Mouse (Mus musculus): ENCODE measurements around the gene Tbata. TPM values are rescaled to one million over a fixed set of nuclear protein-coding genes. Genes with fewer than 3 reads are reported as not detected.
A peak's percentile ranks its signal among the peaks of the same experiment; 100 is the strongest.

Gene Tbata
- polyA plus RNA-seq, 1 experiment from 2014 or later: not detected

DNA sequence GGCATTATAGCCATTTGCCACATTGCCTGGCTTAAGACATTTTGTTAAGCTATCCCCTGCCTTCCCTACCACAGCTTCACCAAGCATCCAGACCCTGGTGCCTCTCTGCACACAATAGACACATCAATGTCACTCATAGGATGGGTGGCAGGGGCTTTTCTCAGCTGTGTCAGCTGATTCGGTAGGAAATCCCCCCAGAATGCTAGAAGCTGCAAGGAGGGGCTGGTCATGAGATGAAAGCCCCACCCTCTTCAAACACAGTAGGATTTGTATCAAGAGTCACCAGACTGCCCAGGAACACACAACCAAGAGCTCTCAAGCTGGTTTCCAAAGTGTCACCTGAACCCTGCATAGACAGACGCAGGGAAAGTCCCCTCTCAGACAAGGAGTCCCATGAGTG, 3.4 kb upstream of the Tbata start:
- no peak for ATAC-seq
- Histone ChIP-seq H3K36me3 (no peaks in the 10 kb centered on the region), H3K4me2 (no peak overlapping the region), H3K9me3 (replicated peaks) (no peaks in the 10 kb centered on the region), H3K4me3 (no peak overlapping the region), H3K9ac (no peak overlapping the region), H3K27me3 (replicated peaks) (peaks cover 19% of the 10 kb centered on the region; the same call in 1 of the 2 replicates), H3K4me1 (no peaks in the 10 kb centered on the region), H3K27ac (no peak overlapping the region)
- 51% methylated on average over 2 of the region's 2 CpGs for WGBS (ENCODE audit: insufficient replicate concordance)

GRCm38 (mm10) chr10:61172496-61172895, 742 bp downstream of the Tbata start:
- Histone ChIP-seq H3K27ac (no peak overlapping the region), H3K4me2 (no peak overlapping the region), H3K36me3 (no peaks in the 10 kb centered on the region), H3K4me1 (no peaks in the 10 kb centered on the region), H3K9me3 (replicated peaks) (no peaks in the 10 kb centered on the region), H3K27me3 (replicated peaks) (peaks cover 50% of the 10 kb centered on the region), H3K4me3 (no peak overlapping the region), H3K9ac (no peak overlapping the region)
- ATAC-seq: no peak
- WGBS (ENCODE audit: insufficient replicate concordance): 53% methylated on average over 4 of the region's 4 CpGs

GRCm38 (mm10) chr10:61174711-61175441, 3.1 kb downstream of the Tbata start:
- Histone ChIP-seq H3K4me3 (no peak overlapping the region), H3K27ac (no peak overlapping the region), H3K4me2 (no peak overlapping the region), H3K36me3 (no peaks in the 10 kb centered on the region), H3K9ac (no peak overlapping the region), H3K9me3 (replicated peaks) (no peaks in the 10 kb centered on the region), H3K4me1 (no peaks in the 10 kb centered on the region), H3K27me3 (replicated peaks) (peaks cover 54% of the 10 kb centered on the region)
- no peak for ATAC-seq
- 38% methylated on average over 13 of the region's 13 CpGs for WGBS (ENCODE audit: insufficient replicate concordance)

GRCm38 (mm10) chr10:61175442-61176204, 3.9 kb downstream of the Tbata start:
- no peak overlapping the region for H3K9ac ChIP-seq
- H3K4me3 ChIP-seq: no peak overlapping the region
- WGBS (ENCODE audit: insufficient replicate concordance): 9% methylated on average over 24 of the region's 24 CpGs
- H3K4me1 ChIP-seq: no peaks in the 10 kb centered on the region
- H3K27me3 ChIP-seq (replicated peaks): peaks cover 58% of the 10 kb centered on the region
- no peaks in the 10 kb centered on the region for H3K9me3 ChIP-seq (replicated peaks)
- H3K27ac ChIP-seq: no peak overlapping the region
- 0 out of 2 replicates have a peak overlapping the region, but pooled peaks have one; percentile 11 for H3K4me2 ChIP-seq
- no peaks in the 10 kb centered on the region for H3K36me3 ChIP-seq
- no peak for ATAC-seq

- 0 out of 2 replicates have a peak overlapping the region, but pooled peaks have one; percentile 11 for H3K4me2 ChIP-seq
- no peak overlapping the region for H3K27ac ChIP-seq
- H3K27me3 ChIP-seq (replicated peaks): peaks cover 58% of the 10 kb centered on the region
- no peak overlapping the region for H3K9ac ChIP-seq
- 46% methylated on average over 7 of the region's 7 CpGs for WGBS (ENCODE audit: insufficient replicate concordance)
- ATAC-seq: no peak
- H3K4me1 ChIP-seq: no peaks in the 10 kb centered on the region
- H3K9me3 ChIP-seq (replicated peaks): no peaks in the 10 kb centered on the region
- no peaks in the 10 kb centered on the region for H3K36me3 ChIP-seq
- no peak overlapping the region for H3K4me3 ChIP-seq
Measured at GRCm38 (mm10) chr10:61176221-61176790, 4.6 kb downstream of the Tbata start.

DNA sequence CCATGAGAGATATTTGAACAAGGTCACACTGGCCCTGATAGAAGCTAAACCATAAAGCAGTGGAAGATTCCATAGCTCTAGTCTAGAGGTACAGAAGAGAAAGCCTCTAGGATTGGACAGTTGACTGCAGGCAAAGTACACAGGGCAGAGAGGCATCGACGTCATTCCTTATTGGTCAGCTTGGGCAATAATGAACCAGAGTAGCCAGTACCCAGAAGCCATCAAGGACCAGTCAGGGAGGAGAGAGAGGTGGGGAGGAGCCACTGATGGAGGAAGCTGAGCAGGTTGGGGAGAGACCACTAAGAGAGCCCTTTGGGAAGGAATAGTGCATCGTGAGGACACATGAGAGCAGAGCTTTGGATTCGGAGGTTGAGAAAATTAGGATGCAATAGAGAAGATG, 6.0 kb downstream of the Tbata start:
- 68% methylated on average over 4 of the region's 4 CpGs for WGBS (ENCODE audit: insufficient replicate concordance)
- no peak overlapping the region for H3K27ac ChIP-seq
- no peak overlapping the region for H3K4me3 ChIP-seq
- no peaks in the 10 kb centered on the region for H3K9me3 ChIP-seq (replicated peaks)
- ATAC-seq: no peak
- no peak overlapping the region for H3K4me2 ChIP-seq
- H3K36me3 ChIP-seq: no peaks in the 10 kb centered on the region
- H3K27me3 ChIP-seq (replicated peaks): peaks cover 58% of the 10 kb centered on the region
- H3K4me1 ChIP-seq: no peaks in the 10 kb centered on the region
- H3K9ac ChIP-seq: no peak overlapping the region

DNA sequence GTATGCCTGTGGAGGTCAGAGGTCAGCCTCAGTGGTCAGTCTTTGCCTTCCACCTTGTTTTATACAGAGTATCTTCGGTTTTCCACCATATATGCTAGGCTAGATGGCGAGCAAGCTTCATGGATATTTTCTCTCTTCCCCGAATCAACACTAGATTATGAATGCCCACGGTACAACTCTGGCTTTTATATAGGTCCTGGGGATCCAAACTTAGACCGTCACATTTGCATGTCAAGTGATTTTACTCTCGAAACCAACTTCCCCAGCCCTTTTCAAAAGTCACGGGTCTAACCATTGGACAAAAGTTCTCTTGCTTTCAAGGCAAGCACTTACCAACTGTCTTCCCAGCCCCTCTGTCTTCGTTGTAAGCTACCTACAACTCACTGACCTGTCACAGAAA, 6.9 kb downstream of the Tbata start:
- Histone ChIP-seq H3K4me3 (no peak overlapping the region), H3K4me2 (no peak overlapping the region), H3K4me1 (no peaks in the 10 kb centered on the region), H3K9me3 (replicated peaks) (no peaks in the 10 kb centered on the region), H3K27ac (no peak overlapping the region), H3K36me3 (no peaks in the 10 kb centered on the region), H3K27me3 (replicated peaks) (peaks cover 60% of the 10 kb centered on the region), H3K9ac (no peak overlapping the region)
- no peak for ATAC-seq
- WGBS (ENCODE audit: insufficient replicate concordance): 61% methylated on average over 8 of the region's 8 CpGs

- H3K27me3 ChIP-seq (replicated peaks): peaks cover 56% of the 10 kb centered on the region
- H3K9ac ChIP-seq: no peak overlapping the region
- no peak for ATAC-seq
- no peak overlapping the region for H3K27ac ChIP-seq
- no peak overlapping the region for H3K4me2 ChIP-seq
- no peaks in the 10 kb centered on the region for H3K4me1 ChIP-seq
- no peaks in the 10 kb centered on the region for H3K9me3 ChIP-seq (replicated peaks)
- no peak overlapping the region for H3K4me3 ChIP-seq
- H3K36me3 ChIP-seq: no peaks in the 10 kb centered on the region
- WGBS (ENCODE audit: insufficient replicate concordance): 56% methylated on average over 6 of the region's 6 CpGs
Measured at GRCm38 (mm10) chr10:61179927-61180326, 8.2 kb downstream of the Tbata start.

DNA sequence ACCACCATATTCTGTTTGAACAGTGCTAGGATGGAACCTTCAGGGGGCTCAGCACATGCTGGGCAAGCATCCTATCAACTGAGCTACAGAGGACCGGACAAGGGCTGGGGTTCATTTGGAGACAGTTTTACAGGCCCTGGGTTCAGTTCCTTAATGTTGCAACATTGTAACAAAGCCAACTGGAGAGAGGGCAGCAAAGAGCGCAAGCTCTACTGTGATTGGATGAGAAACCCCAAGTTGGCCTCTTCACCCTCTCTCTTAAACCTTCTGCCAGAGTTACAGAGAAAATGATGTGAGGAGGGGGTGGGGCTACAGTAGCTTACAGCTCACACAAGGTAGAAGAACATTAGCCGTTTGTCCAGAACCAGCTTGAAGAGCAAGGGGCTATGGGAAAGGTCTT, 15.2 kb downstream of the Tbata start:
- Histone ChIP-seq H3K4me1 (no peaks in the 10 kb centered on the region), H3K9me3 (replicated peaks) (no peaks in the 10 kb centered on the region), H3K27me3 (replicated peaks) (0 out of 2 replicates have a peak, but pooled peaks cover 26% of the 10 kb centered on the region), H3K36me3 (no peaks in the 10 kb centered on the region), H3K4me2 (no peak overlapping the region), H3K27ac (no peak overlapping the region), H3K4me3 (no peak overlapping the region), H3K9ac (no peak overlapping the region)
- 77% methylated on average over 3 of the region's 3 CpGs for WGBS (ENCODE audit: insufficient replicate concordance)
- ATAC-seq: no peak

DNA sequence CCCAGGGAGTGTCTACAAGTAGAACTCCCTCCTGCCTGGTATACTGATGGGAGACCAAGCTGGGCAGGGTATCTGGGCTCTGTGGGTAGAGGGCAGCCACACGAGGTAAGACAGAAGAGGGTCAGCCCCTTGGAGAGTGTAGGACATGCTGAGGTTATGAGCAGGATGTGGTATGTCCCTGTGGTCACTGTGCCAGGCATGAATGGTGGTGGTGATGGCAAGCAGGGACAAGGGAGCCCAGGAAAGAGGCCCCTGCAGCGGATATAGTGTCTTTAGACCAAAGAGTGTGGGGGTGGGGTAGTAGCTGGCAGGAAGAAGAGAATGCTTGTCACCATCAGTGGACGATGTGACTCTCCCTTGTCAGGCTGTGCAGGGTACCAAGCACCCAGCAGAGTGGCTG, 16.3 kb downstream of the Tbata start:
- no peak for ATAC-seq
- H3K27ac ChIP-seq: no peak overlapping the region
- no peak overlapping the region for H3K4me2 ChIP-seq
- no peak overlapping the region for H3K4me3 ChIP-seq
- no peaks in the 10 kb centered on the region for H3K36me3 ChIP-seq
- no peak overlapping the region for H3K9ac ChIP-seq
- no peaks in the 10 kb centered on the region for H3K4me1 ChIP-seq
- H3K27me3 ChIP-seq (replicated peaks): 0 out of 2 replicates have a peak, but pooled peaks cover 26% of the 10 kb centered on the region
- H3K9me3 ChIP-seq (replicated peaks): no peaks in the 10 kb centered on the region
- WGBS (ENCODE audit: insufficient replicate concordance): 26% methylated on average over 3 of the region's 3 CpGs

GRCm38 (mm10) chr10:61194611-61195010, 22.9 kb downstream of the Tbata start:
- H3K4me1 ChIP-seq: no peaks in the 10 kb centered on the region
- H3K27ac ChIP-seq: no peak overlapping the region
- no peak overlapping the region for H3K9ac ChIP-seq
- no peak for ATAC-seq
- H3K4me2 ChIP-seq: no peak overlapping the region
- no peaks in the 10 kb centered on the region for H3K36me3 ChIP-seq
- no peaks in the 10 kb centered on the region for H3K9me3 ChIP-seq (replicated peaks)
- H3K4me3 ChIP-seq: no peak overlapping the region
- WGBS (ENCODE audit: insufficient replicate concordance): 69% methylated on average over 9 of the region's 9 CpGs
- 0 out of 2 replicates have a peak, but pooled peaks cover 5% of the 10 kb centered on the region for H3K27me3 ChIP-seq (replicated peaks)

GRCm38 (mm10) chr10:61195216-61195615, 23.5 kb downstream of the Tbata start:
- H3K4me3 ChIP-seq: no peak overlapping the region
- 0 out of 2 replicates have a peak, but pooled peaks cover 5% of the 10 kb centered on the region for H3K27me3 ChIP-seq (replicated peaks)
- no peak overlapping the region for H3K27ac ChIP-seq
- no peaks in the 10 kb centered on the region for H3K4me1 ChIP-seq
- no peak overlapping the region for H3K9ac ChIP-seq
- 67% methylated on average over 8 of the region's 8 CpGs for WGBS (ENCODE audit: insufficient replicate concordance)
- ATAC-seq: no peak
- H3K9me3 ChIP-seq (replicated peaks): no peaks in the 10 kb centered on the region
- H3K36me3 ChIP-seq: no peaks in the 10 kb centered on the region
- H3K4me2 ChIP-seq: no peak overlapping the region
